Mouse (Mus musculus): Measurements from ENCODE around the gene Srgap2. TPM values are rescaled to one million over a fixed set of nuclear protein-coding genes. Genes with fewer than 3 reads are reported as not detected.

The Srgap2 gene
- total RNA-seq, 4 experiments from 2014 or later: 70.7 to 81.5 (median 76.7) TPM

GRCm38 (mm10) chr1:131526371-131527270, 531 bp downstream of the Srgap2 start:
- DNase-seq (ENCODE audit: low spot score in 2 of 2): peak; percentile 48 to 57

GRCm38 (mm10) chr1:131525586-131526271, 1.4 kb downstream of the Srgap2 start:
- DNase-seq (ENCODE audit: low spot score in 2 of 2): peak; percentile 30 to 42

- DNase-seq (ENCODE audit: low spot score in 2 of 2): peak in 1 of 2 experiments; percentile 55
Observed at GRCm38 (mm10) chr1:131525101-131525585, 2.0 kb downstream of the Srgap2 start.

GRCm38 (mm10) chr1:131523794-131524193, 3.4 kb downstream of the Srgap2 start:
- DNase-seq (ENCODE audit: low spot score in 2 of 2): no peak

GRCm38 (mm10) chr1:131516588-131516987, 10.6 kb downstream of the Srgap2 start:
- DNase-seq (ENCODE audit: low spot score in 2 of 2): no peak

GRCm38 (mm10) chr1:131514197-131514596, 13.0 kb downstream of the Srgap2 start:
- DNase-seq (ENCODE audit: low spot score in 2 of 2): no peak

- DNase-seq (ENCODE audit: low spot score in 2 of 2): no peak
Observed at GRCm38 (mm10) chr1:131513136-131513535, 14.0 kb downstream of the Srgap2 start.

- no peak for DNase-seq (ENCODE audit: low spot score in 2 of 2)
Observed at GRCm38 (mm10) chr1:131511661-131512500, 15.3 kb downstream of the Srgap2 start.

GRCm38 (mm10) chr1:131511131-131511530, 16.0 kb downstream of the Srgap2 start:
- no peak for DNase-seq (ENCODE audit: low spot score in 2 of 2)

GRCm38 (mm10) chr1:131501681-131502080, 25.5 kb downstream of the Srgap2 start:
- no peak for DNase-seq (ENCODE audit: low spot score in 2 of 2)

- no peak for DNase-seq (ENCODE audit: low spot score in 2 of 2)
Observed at GRCm38 (mm10) chr1:131498231-131498630, 28.9 kb downstream of the Srgap2 start.

GRCm38 (mm10) chr1:131493966-131494898, 32.9 kb downstream of the Srgap2 start:
- no peak for DNase-seq (ENCODE audit: low spot score in 2 of 2)

- no peak for DNase-seq (ENCODE audit: low spot score in 2 of 2)
Observed at GRCm38 (mm10) chr1:131492360-131492759, 34.8 kb downstream of the Srgap2 start.

- DNase-seq (ENCODE audit: low spot score in 2 of 2): no peak
Observed at GRCm38 (mm10) chr1:131491579-131491978, 35.6 kb downstream of the Srgap2 start.

- no peak for DNase-seq (ENCODE audit: low spot score in 2 of 2)
Observed at GRCm38 (mm10) chr1:131489312-131489711, 37.8 kb downstream of the Srgap2 start.

- no peak for DNase-seq (ENCODE audit: low spot score in 2 of 2)
Observed at GRCm38 (mm10) chr1:131486094-131486850, 40.9 kb downstream of the Srgap2 start.

- no peak for DNase-seq (ENCODE audit: low spot score in 2 of 2)
Observed at GRCm38 (mm10) chr1:131482242-131482641, 44.9 kb downstream of the Srgap2 start.

- no peak for DNase-seq (ENCODE audit: low spot score in 2 of 2)
Observed at GRCm38 (mm10) chr1:131481391-131481790, 45.8 kb downstream of the Srgap2 start.

GRCm38 (mm10) chr1:131478770-131479305, 48.3 kb downstream of the Srgap2 start:
- DNase-seq (ENCODE audit: low spot score in 2 of 2): no peak
